Mouse (Mus musculus) liver, embryonic 14.5 days (tissue): Measurements from ENCODE around the gene Kcnj6. TPM values are rescaled to one million over a fixed set of nuclear protein-coding genes. Genes with fewer than 3 reads are reported as not detected.

Experiments used
- ATAC-seq: fragments of 200-750 bp; cut with Nextera tagmentation; 2 replicates; pipeline ENCODE4 v1.8.0; 2017; ENCODE audit warnings: moderate number of reproducible peaks, mild to moderate bottlenecking, moderate library complexity; ENCODE audit not compliant: insufficient read depth
- DNase-seq, 3 experiments: peaks; one replicate each; pipeline ENCODE4 v3.0.0-alpha.2; 2012 to 2013; ENCODE audit warnings: low read depth in 3 of 3, low spot score in 3 of 3
- H3K27ac ChIP-seq: fragments of 300-500 bp; sonication (generic); 2 replicates; pipeline ENCODE4 v1.5.1; 2014; ENCODE audit warnings: moderate library complexity, mild to moderate bottlenecking, control low read depth, inconsistent platforms
- H3K27me3 ChIP-seq: fragments of 300-500 bp; sonication (generic); 2 replicates; pipeline ENCODE4 v1.6.1; 2014; ENCODE audit warnings: mild to moderate bottlenecking, low read length, moderate library complexity; ENCODE audit not compliant: control insufficient read depth, insufficient read depth
- H3K36me3 ChIP-seq: fragments of 300-500 bp; sonication (generic); replicated peaks from 2 replicates; pipeline ENCODE4 v1.6.1; 2014; ENCODE audit warnings: low read depth; ENCODE audit not compliant: control insufficient read depth, insufficient read depth
- H3K4me1 ChIP-seq, 2 experiments: fragments of 200-500 bp in 1 of 2; fragments of 300-500 bp in 1 of 2; sonication (generic) in 1 of 2; replicated peaks; 2 replicates each; pipeline ENCODE4 v1.6.1; 2012 to 2014; ENCODE audit warnings: antibody characterized with exemption in 1 of 2, inconsistent platforms in 1 of 2, low read length in 1 of 2; ENCODE audit not compliant: control insufficient read depth in 2 of 2, insufficient read depth in 2 of 2
- H3K4me2 ChIP-seq: fragments of 300-500 bp; sonication (generic); 2 replicates; pipeline ENCODE4 v1.6.1; 2014; ENCODE audit warnings: low read depth, mild to moderate bottlenecking, control low read depth, moderate library complexity
- H3K4me3 ChIP-seq, 2 experiments: fragments of 200-500 bp in 1 of 2; fragments of 300-500 bp in 1 of 2; sonication (generic) in 1 of 2; 2 replicates each; pipeline ENCODE4 v1.5.1; 2012 to 2014; ENCODE audit warnings: low read depth in 2 of 2, low read length in 2 of 2, mild to moderate bottlenecking in 2 of 2, control low read depth in 1 of 2, inconsistent platforms in 1 of 2, moderate library complexity in 1 of 2; ENCODE audit not compliant: insufficient read depth in 1 of 2
- H3K9ac ChIP-seq: fragments of 300-500 bp; sonication (generic); replicated peaks from 2 replicates; pipeline ENCODE4 v1.6.1; 2014; ENCODE audit warnings: mild to moderate bottlenecking, control low read depth, moderate library complexity
- H3K9me3 ChIP-seq: fragments of 300-500 bp; sonication (generic); 2 replicates; pipeline ENCODE4 v1.6.1; 2016; ENCODE audit warnings: low read length, mixed read lengths; ENCODE audit not compliant: control insufficient read depth
- CTCF ChIP-seq: IDR thresholded peaks from 2 replicates; pipeline ENCODE4 v1.5.1; 2016; ENCODE audit warnings: antibody characterized with exemption, low read depth, control low read depth
- EP300 ChIP-seq: IDR thresholded peaks from 2 replicates; pipeline ENCODE4 v1.6.1; 2016; ENCODE audit warnings: antibody characterized with exemption, low read depth
- WGBS: fragments of 180-500 bp; shearing (Covaris S2); extraction: QIAGEN DNeasy Blood & Tissue Kit; methylation state at CpG from one replicate; pipeline ENCODE4 v1.1.7; 2014; ENCODE audit not compliant: insufficient replicate concordance; 5-methylcytosine and 5-hydroxymethylcytosine counted together
- polyA plus RNA-seq, 2 experiments: library from polyadenylated mRNA; depleted of rRNA in 1 of 2; stranded (reverse) in 1 of 2; unstranded in 1 of 2; fragments of >200 nt; fragmentation: Nextera tagmentation in 1 of 2; extraction: Ambion mirVana in 1 of 2; gene quantifications; 2 replicates each; pipeline versions ENCODE4 v1.2.1 to v1.2.3; 2012 to 2014

Gene Kcnj6
- polyA plus RNA-seq, 2 experiments = not detected

DNA sequence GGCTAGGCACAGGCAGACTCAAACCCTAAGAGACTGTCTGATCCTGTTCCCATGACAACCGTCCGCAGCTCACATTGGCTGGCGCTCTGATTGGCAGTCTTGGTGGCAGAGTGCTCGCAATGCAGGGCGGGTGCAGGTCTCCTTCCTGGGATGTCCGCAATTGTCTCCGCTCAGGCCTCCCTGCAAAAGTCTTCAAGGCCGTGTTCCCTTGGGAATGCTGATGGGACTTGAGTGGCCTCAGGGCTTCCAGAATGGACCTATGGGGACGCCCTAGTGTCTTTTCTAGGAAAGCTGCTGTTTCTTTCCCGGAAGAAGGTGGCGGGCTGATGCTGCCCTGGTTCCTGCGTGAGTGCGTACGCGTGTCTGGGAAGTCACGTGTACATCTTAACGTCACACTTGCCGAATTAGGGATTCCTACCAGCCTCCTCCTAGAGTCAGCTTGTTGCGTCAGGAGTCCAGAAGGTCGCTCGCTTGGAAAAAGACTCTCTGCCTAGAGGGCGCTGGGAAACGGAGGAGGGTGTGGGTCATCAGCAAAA, 273.4 kb downstream of the Kcnj6 start:
- peak overlapping the region; percentile 62 for H3K4me2 ChIP-seq
- 0 out of 4 replicates have a peak, but pooled peaks cover 0 to 3% of the 10 kb centered on the region in 2 experiments for H3K4me1 ChIP-seq
- under 1% methylated on average over 23 of the region's 23 CpGs for WGBS
- no peaks in the 10 kb centered on the region; the same call in 1 of the 2 replicates for H3K27me3 ChIP-seq
- H3K36me3 ChIP-seq = no peaks in the 10 kb centered on the region
- H3K9me3 ChIP-seq = no peaks in the 10 kb centered on the region
- no peak overlapping the region for H3K27ac ChIP-seq
- DNase-seq = peak; percentile 12 to 39 (median 28)
- TF ChIP-seq EP300 (no peak), CTCF (0 out of 2 replicates have a peak, but pooled peaks have one; percentile 10)
- peak overlapping the region; percentile 34 to 58 for H3K4me3 ChIP-seq
- no peak overlapping the region for H3K9ac ChIP-seq
- ATAC-seq = peak; percentile 70

DNA sequence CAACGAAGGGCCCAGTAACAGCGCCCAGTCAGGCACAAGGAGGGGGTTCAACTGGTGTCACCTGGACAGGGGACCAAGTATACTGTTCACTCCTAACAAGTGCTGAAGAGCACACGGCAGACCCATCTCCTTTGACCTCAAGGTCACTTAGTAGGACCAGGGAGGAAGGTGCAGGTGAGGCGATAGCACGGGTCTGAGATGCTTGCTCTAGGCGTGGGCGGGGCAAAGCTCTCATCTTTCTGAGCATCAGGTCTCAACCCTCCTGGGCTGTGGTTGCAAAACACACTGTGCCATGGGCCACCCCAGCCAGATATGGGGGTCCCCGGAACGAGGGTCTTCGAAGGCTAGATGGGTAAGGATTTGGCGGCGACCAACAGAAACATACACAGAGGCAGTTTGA, 274.6 kb downstream of the Kcnj6 start:
- TF ChIP-seq CTCF = no peak

DNA sequence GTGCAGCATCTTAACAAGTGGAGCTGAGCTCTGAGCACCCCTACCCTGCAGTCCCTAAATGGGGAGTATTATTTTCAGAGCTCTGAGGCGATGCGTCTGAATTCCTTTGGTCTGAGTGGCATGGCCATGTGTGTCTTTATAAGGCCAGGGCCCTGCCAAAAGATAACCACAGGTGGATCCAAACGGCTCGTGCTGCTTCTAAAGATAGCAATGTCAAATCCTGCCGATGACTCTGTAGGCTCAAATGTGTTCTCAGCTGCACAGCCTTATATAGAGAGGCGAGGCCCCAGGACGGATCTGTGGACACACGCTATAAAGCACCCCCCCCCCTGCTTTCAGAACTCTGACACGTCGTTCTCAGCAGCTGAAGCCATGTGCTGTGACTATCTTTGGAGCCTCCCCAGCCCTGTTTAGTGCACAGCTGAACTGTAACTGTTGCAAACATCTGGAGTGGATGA, 275.9 kb downstream of the Kcnj6 start:
- Histone ChIP-seq H3K4me3 (no peak overlapping the region), H3K27ac (no peak overlapping the region), H3K9me3 (no peaks in the 10 kb centered on the region), H3K4me2 (no peak overlapping the region), H3K9ac (no peak overlapping the region), H3K27me3 (no peaks in the 10 kb centered on the region; the same call in 1 of the 2 replicates), H3K36me3 (no peaks in the 10 kb centered on the region), H3K4me1 (0 out of 4 replicates have a peak, but pooled peaks cover 0 to 3% of the 10 kb centered on the region in 2 experiments)
- no peak for ATAC-seq
- 54% methylated on average over 10 of the region's 10 CpGs for WGBS
- TF ChIP-seq EP300 (no peak), CTCF (no peak)
- no peak for DNase-seq

More for the DNA sequence above, 274.6 kb downstream of the Kcnj6 start:
- Histone ChIP-seq H3K36me3 (no peaks in the 10 kb centered on the region), H3K9me3 (no peaks in the 10 kb centered on the region), H3K4me3 (no peak overlapping the region), H3K4me2 (no peak overlapping the region), H3K4me1 (0 out of 4 replicates have a peak, but pooled peaks cover 0 to 3% of the 10 kb centered on the region in 2 experiments), H3K27me3 (no peaks in the 10 kb centered on the region; the same call in 1 of the 2 replicates), H3K9ac (no peak overlapping the region), H3K27ac (no peak overlapping the region)
- no peak for DNase-seq
- 59% methylated on average over 12 of the region's 12 CpGs for WGBS
- ATAC-seq = no peak

DNA sequence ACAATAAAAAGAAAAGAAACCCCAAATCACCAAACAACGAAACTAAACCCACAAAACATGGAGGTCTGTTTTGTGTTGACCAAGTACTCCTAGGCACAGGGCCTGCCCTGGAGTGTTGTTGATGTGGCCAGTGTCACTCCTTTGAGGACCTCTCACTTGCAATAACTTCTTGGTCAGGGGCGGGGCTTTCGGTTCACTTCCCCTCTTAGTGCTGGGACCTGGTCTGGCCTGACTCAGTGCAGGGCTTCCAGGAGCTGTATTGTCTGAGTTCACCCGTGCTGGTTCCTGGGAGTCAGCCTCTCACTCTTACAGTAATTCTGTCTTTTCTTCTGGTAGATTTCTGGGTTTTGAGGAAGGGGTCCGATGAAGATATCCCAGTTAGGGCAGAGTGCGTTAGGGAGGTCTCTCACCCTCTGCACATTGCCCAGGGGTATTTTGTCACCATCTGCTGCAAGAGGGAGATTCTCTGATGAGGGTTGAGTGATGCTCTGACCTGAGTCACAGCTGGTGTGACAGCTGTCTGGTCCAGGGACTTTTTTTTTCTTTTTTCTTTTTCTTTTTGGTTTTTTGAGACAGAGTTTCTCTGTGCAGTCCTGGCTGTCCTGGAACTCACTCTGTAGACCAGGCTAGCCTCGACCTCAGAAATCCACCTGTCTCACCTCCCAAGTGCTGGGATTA, 276.9 kb downstream of the Kcnj6 start:
- ATAC-seq (no peak), DNase-seq (no peak)
- no peaks in the 10 kb centered on the region for H3K9me3 ChIP-seq
- TF ChIP-seq CTCF (no peak), EP300 (no peak)
- no peak overlapping the region for H3K4me2 ChIP-seq
- no peaks in the 10 kb centered on the region for H3K36me3 ChIP-seq
- 0 out of 4 replicates have a peak, but pooled peaks cover 0 to 3% of the 10 kb centered on the region in 2 experiments for H3K4me1 ChIP-seq
- WGBS = 37% methylated on average over 7 of the region's 7 CpGs
- no peak overlapping the region for H3K27ac ChIP-seq
- no peak overlapping the region for H3K9ac ChIP-seq
- no peaks in the 10 kb centered on the region for H3K27me3 ChIP-seq
- no peak overlapping the region for H3K4me3 ChIP-seq

DNA sequence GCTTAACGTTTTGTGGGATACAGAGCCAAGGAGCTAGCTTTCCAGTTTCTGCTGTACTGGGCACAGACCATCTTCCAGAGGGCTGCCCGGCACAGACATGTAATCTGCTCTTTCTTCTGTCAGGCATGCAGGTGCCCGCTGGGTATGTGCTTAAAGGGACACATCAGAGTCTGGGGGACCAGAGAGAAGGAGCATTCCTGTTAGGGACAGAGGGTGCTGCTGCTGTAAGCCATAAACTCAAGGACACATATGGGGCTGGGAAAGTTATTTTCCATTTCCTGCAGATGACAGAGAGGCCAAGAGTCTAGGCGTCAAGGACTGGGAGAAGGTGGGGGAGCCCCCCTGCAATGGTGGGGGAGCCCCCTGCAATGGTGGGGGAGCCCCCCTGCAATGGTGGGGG, 278.0 kb downstream of the Kcnj6 start:
- Histone ChIP-seq H3K27me3 (no peaks in the 10 kb centered on the region), H3K9ac (no peak overlapping the region), H3K27ac (no peak overlapping the region), H3K4me3 (no peak overlapping the region), H3K9me3 (no peaks in the 10 kb centered on the region), H3K36me3 (no peaks in the 10 kb centered on the region), H3K4me1 (0 out of 4 replicates have a peak, but pooled peaks cover 0 to under 1% of the 10 kb centered on the region in 2 experiments), H3K4me2 (no peak overlapping the region)
- ATAC-seq = no peak
- no peak for DNase-seq
- TF ChIP-seq CTCF (no peak), EP300 (no peak)
- 60% methylated on average over 4 of the region's 4 CpGs for WGBS
